Mouse (Mus musculus) stomach, postnatal 0 days (tissue): ENCODE measurements around the gene Tanc1. TPM values are rescaled to one million over a fixed set of nuclear protein-coding genes. Genes with fewer than 3 reads are reported as not detected.

Source experiments
- ATAC-seq: fragments of 200-750 bp; cut with Nextera tagmentation; 2 replicates; pipeline ENCODE4 v1.8.0; 2017; ENCODE audit not compliant: low FRiP score, low TSS enrichment
- DNase-seq: peaks from one replicate; pipeline ENCODE4 v3.0.0-alpha.2; 2016; ENCODE audit warnings: low spot score
- H3K27ac ChIP-seq: fragments of 300-500 bp; sonication (generic); replicated peaks from 2 replicates; pipeline ENCODE4 v1.5.1; 2014; ENCODE audit warnings: mild to moderate bottlenecking, control low read depth
- H3K27me3 ChIP-seq: fragments of 300-500 bp; sonication (generic); 2 replicates; pipeline ENCODE4 v1.6.1; 2014; ENCODE audit warnings: low read length; ENCODE audit not compliant: control insufficient read depth, insufficient read depth
- H3K36me3 ChIP-seq: fragments of 300-500 bp; sonication (generic); 2 replicates; pipeline ENCODE4 v1.6.1; 2014; ENCODE audit warnings: low read length, mixed read lengths; ENCODE audit not compliant: control insufficient read depth, insufficient read depth
- H3K4me1 ChIP-seq: fragments of 300-500 bp; sonication (generic); replicated peaks from 2 replicates; pipeline ENCODE4 v1.6.1; 2014; ENCODE audit warnings: antibody characterized with exemption; ENCODE audit not compliant: control insufficient read depth, insufficient read depth
- H3K4me2 ChIP-seq: fragments of 300-500 bp; sonication (generic); replicated peaks from 2 replicates; pipeline ENCODE4 v1.6.1; 2014; ENCODE audit warnings: low read depth, mild to moderate bottlenecking, control low read depth, moderate library complexity
- H3K4me3 ChIP-seq: fragments of 300-500 bp; sonication (generic); 2 replicates; pipeline ENCODE4 v1.5.1; 2014; ENCODE audit warnings: low read depth, low read length, control low read depth
- H3K9ac ChIP-seq: fragments of 300-500 bp; sonication (generic); 2 replicates; pipeline ENCODE4 v1.6.1; 2014; ENCODE audit warnings: mild to moderate bottlenecking, low read length, control low read depth, mixed read lengths
- H3K9me3 ChIP-seq: fragments of 300-500 bp; sonication (generic); 2 replicates; pipeline ENCODE4 v1.6.1; 2016; ENCODE audit warnings: low read length; ENCODE audit not compliant: control insufficient read depth
- CTCF ChIP-seq: IDR thresholded peaks from 2 replicates; pipeline ENCODE4 v1.5.1; 2016; ENCODE audit warnings: antibody characterized with exemption, low read depth, mild to moderate bottlenecking, moderate library complexity
- EP300 ChIP-seq: optimal IDR thresholded peaks from 2 replicates; pipeline ENCODE3; 2016; ENCODE audit warnings: antibody characterized with exemption
- WGBS: fragments of 180-500 bp; shearing (Covaris S2); extraction: QIAGEN DNeasy Blood & Tissue Kit; methylation state at CpG from one replicate; pipeline ENCODE4 v1.1.7; 2014; 5-methylcytosine and 5-hydroxymethylcytosine counted together
- polyA plus RNA-seq: library from polyadenylated mRNA; unstranded; fragments of >200 nt; fragmentation: Nextera tagmentation; extraction: Ambion mirVana; gene quantifications from 2 replicates; pipeline ENCODE4 v1.2.1, GENCODE M21; 2015

The Tanc1 gene
- polyA plus RNA-seq, 1 experiment from 2014 or later, result 13.4 TPM

DNA sequence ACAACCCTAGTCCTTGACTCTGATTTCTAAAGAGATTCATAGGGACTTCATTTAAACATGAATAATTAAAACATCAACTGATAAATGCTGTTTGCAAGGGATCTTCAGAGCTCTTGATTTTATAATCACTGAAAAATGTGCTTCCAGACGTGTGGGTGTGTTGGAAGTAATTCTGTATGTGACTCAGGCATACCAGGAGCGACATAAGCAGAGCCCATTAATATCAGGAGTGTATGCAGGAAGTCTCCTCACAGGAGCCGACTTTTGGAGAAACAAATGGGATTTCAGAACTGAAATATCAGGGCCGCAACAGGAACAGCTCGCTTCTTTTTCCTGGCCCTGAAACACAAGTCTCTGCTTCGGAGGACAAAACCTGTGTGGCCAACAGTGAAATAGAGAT is 27.9 kb upstream of the Tanc1 start:
- ATAC-seq (no peak), DNase-seq (no peak)
- H3K9me3 ChIP-seq, result no peaks in the 10 kb centered on the region
- H3K27me3 ChIP-seq, result no peaks in the 10 kb centered on the region
- no peak overlapping the region for H3K9ac ChIP-seq
- H3K27ac ChIP-seq, result no peak overlapping the region
- no peak overlapping the region for H3K4me3 ChIP-seq
- no peaks in the 10 kb centered on the region for H3K4me1 ChIP-seq
- H3K4me2 ChIP-seq, result no peak overlapping the region
- TF ChIP-seq EP300 (no peak), CTCF (no peak)
- no peaks in the 10 kb centered on the region for H3K36me3 ChIP-seq
- 81% methylated on average over 6 of the region's 6 CpGs for whole genome bisulfite sequencing

DNA sequence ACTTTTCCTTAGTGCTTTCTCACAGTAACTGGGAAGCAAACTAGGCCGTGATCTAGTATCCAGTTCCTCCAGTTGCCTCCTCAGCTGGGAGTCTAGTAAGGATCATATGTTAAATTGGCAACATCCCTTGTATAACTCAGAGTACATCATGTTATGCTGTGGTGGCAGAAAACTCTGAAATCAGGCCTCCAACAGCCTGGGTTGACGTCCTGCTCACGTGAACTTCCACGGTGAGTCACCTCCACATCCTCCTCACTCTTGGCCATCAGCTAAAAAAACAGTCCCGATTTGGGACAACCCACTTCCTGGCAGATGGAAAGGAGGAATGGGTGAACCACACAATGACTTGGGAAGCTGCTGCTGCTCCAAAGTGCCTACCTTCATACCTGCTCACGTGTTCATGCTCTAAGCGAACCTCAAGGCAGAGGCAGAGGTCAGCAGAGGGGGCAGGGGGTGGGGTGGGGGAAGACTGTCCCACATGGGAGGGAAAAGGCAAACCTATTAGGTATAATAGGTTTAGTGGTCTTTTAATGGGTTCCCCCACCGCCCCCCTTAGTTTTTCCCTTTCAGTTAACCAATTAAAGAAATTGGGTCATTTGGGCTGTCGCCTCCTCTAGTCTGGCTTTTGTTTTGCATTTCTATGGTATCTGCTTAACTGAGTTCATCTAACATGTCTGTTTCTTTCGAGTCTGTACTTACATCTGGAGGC is 24.3 kb upstream of the Tanc1 start:
- no peak for DNase-seq
- no peaks in the 10 kb centered on the region for H3K9me3 ChIP-seq

DNA sequence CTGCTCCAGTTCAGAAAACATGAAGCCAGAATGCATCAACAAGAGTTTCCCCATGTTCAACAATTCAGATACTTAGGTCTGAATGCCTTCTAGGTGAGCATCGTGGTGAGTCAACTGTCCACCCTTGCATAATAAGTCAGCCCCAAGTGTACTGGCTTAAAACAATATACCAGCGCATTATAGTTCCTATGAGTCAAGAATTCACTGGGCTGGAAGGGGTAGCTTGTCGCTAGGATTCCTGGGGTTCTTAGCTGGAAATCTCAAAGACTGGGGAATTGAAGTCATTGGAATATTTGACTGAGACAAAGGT is 23.8 kb upstream of the Tanc1 start:
- H3K9me3 ChIP-seq, result no peaks in the 10 kb centered on the region
- no peak overlapping the region for H3K4me2 ChIP-seq
- H3K4me3 ChIP-seq, result no peak overlapping the region
- no peak overlapping the region for H3K27ac ChIP-seq
- DNase-seq, result no peak
- no peak overlapping the region for H3K9ac ChIP-seq
- no peak for TF ChIP-seq EP300
- no peak for TF ChIP-seq CTCF
- no peak for ATAC-seq
- H3K4me1 ChIP-seq, result no peaks in the 10 kb centered on the region
- WGBS, result 82% methylated on average over 3 of the region's 3 CpGs
- H3K36me3 ChIP-seq, result no peaks in the 10 kb centered on the region
- no peaks in the 10 kb centered on the region for H3K27me3 ChIP-seq

More for the DNA sequence above, 24.3 kb upstream of the Tanc1 start:
- Histone ChIP-seq H3K4me3 (no peak overlapping the region), H3K27ac (no peak overlapping the region), H3K9ac (no peak overlapping the region), H3K27me3 (no peaks in the 10 kb centered on the region), H3K4me1 (no peaks in the 10 kb centered on the region), H3K4me2 (no peak overlapping the region), H3K36me3 (no peaks in the 10 kb centered on the region)
- TF ChIP-seq CTCF, result no peak
- no peak for TF ChIP-seq EP300
- ATAC-seq, result no peak
- WGBS, result 78% methylated on average over 10 of the region's 10 CpGs

DNA sequence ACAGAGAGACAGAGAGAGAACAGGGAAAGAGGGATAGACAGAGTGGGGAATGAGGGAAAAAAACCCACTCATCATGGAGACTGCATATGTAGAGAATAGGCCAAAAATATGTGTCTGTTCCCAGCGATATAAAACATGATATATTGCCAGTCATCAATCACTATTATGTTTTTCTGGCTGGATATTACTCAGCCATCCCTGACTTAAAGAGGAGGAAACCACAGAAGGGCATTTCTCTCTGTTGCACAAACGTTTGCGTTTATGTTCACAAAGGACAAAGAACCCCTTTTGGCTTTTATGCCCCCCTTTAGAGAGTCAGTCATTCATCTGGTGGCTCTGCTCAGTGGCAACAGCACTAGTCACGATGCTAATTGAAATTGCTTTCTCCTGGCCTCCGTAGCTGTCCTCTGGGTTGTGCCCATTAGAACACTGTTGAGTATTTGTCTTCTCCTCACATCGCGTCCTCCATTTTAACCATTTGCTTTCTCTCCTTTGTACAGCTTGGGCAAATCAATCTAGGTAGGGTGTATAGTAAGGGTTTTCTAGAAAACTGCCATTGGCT is 18.4 kb upstream of the Tanc1 start:
- no peak for DNase-seq

DNA sequence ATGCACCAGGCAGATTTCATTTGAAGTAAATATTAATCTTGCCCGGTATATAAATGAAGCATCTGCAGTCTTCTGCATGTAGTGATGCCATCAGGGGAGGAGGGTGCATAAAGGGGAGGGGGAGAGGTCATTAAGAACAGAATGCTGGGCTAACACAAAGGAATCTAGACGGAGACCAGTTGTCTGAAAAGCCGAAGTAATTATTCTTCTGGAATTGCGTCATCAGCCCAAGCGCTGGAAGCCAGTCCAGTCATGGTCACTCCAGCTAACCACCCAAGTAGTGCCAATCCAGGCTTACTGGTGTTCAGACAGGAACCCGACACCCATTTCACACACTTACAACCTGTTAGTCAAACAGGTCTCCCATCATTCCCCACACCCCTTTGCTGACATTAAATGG is 17.7 kb upstream of the Tanc1 start:
- Histone ChIP-seq H3K9me3 (no peaks in the 10 kb centered on the region), H3K4me3 (no peak overlapping the region), H3K4me2 (no peak overlapping the region), H3K27me3 (no peaks in the 10 kb centered on the region), H3K4me1 (no peaks in the 10 kb centered on the region), H3K9ac (no peak overlapping the region), H3K27ac (no peak overlapping the region), H3K36me3 (no peaks in the 10 kb centered on the region)
- DNase-seq, result no peak
- WGBS, result 56% methylated on average over 6 of the region's 6 CpGs
- no peak for ATAC-seq
- TF ChIP-seq EP300, result no peak
- TF ChIP-seq CTCF, result no peak

More for the DNA sequence above, 18.4 kb upstream of the Tanc1 start:
- Histone ChIP-seq H3K27ac (no peak overlapping the region), H3K4me3 (no peak overlapping the region), H3K36me3 (no peaks in the 10 kb centered on the region), H3K9me3 (no peaks in the 10 kb centered on the region), H3K4me2 (no peak overlapping the region), H3K27me3 (no peaks in the 10 kb centered on the region), H3K9ac (no peak overlapping the region), H3K4me1 (no peaks in the 10 kb centered on the region)
- ATAC-seq, result no peak
- TF ChIP-seq CTCF (no peak), EP300 (no peak)
- WGBS, result 39% methylated on average over 7 of the region's 7 CpGs

DNA sequence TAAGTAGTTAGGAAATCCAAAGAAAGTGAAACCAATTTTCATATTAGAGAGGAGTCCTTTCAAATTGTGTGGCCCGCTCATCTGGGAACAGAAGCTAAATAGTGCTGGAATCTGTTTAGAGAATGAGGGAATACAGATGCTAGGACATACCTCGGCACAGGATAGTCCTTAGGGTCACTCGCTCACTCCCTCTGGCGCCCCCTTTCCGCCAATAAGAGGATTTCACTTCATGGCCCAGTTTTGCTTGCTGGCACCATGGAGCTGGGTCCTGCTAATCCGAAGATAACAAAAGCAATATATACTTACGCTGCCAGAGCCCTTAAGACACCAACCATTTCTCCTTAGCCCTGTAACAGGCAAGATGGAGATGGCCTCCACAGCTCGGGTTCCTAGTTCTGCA is 15.3 kb upstream of the Tanc1 start:
- Histone ChIP-seq H3K9me3 (no peaks in the 10 kb centered on the region), H3K9ac (no peak overlapping the region), H3K27me3 (no peaks in the 10 kb centered on the region), H3K27ac (no peak overlapping the region), H3K4me1 (no peaks in the 10 kb centered on the region), H3K4me2 (no peak overlapping the region), H3K4me3 (no peak overlapping the region), H3K36me3 (no peaks in the 10 kb centered on the region)
- 75% methylated on average over 8 of the region's 8 CpGs for WGBS
- TF ChIP-seq CTCF (peak; percentile 35; the same call in 1 of the 2 replicates), EP300 (no peak)
- DNase-seq (no peak), ATAC-seq (no peak)
